Mouse (Mus musculus) forebrain, embryonic 10.5 days (tissue): ENCODE measurements around the gene Pygl. TPM values are rescaled to one million over a fixed set of nuclear protein-coding genes. Genes with fewer than 3 reads are reported as not detected.

Experiments used
- DNase-seq: peaks from one replicate; pipeline ENCODE4 v3.0.0-alpha.2; 2017; ENCODE audit warnings: low spot score; ENCODE audit errors: extremely low spot score
- H3K27ac ChIP-seq: fragments of 300-500 bp; sonication (generic); 2 replicates; pipeline ENCODE4 v1.5.1; 2016; ENCODE audit warnings: mild to moderate bottlenecking
- H3K27me3 ChIP-seq: fragments of 300-500 bp; sonication (generic); 2 replicates; pipeline ENCODE4 v1.6.1; 2016; ENCODE audit warnings: mild to moderate bottlenecking; ENCODE audit not compliant: poor library complexity, severe bottlenecking
- H3K36me3 ChIP-seq: fragments of 300-500 bp; sonication (generic); replicated peaks from 2 replicates; pipeline ENCODE4 v1.6.1; 2016; ENCODE audit warnings: mild to moderate bottlenecking, moderate library complexity
- H3K4me1 ChIP-seq: fragments of 300-500 bp; sonication (generic); 2 replicates; pipeline ENCODE4 v1.6.1; 2016
- H3K4me3 ChIP-seq: fragments of 300-500 bp; sonication (generic); 2 replicates; pipeline ENCODE4 v1.5.1; 2016; ENCODE audit warnings: mild to moderate bottlenecking, moderate library complexity
- H3K9me3 ChIP-seq: fragments of 300-500 bp; sonication (generic); 2 replicates; pipeline ENCODE4 v1.6.1; 2016; ENCODE audit warnings: mild to moderate bottlenecking, moderate library complexity
- WGBS: fragments of 180-500 bp; shearing (Covaris S2); methylation state at CpG from one replicate; pipeline ENCODE4 v1.1.7; 2016; 5-methylcytosine and 5-hydroxymethylcytosine counted together
- polyA plus RNA-seq: library from polyadenylated mRNA; unstranded; fragments of >200 nt; fragmentation: Nextera tagmentation; extraction: Ambion mirVana; gene quantifications from 2 replicates; pipeline ENCODE4 v1.2.1, GENCODE M21; 2016

Gene Pygl
- polyA plus RNA-seq, 1 experiment from 2014 or later: 9.7 TPM

GRCm38 (mm10) chr12:70221425-70221824 is 9.9 kb downstream of the Pygl start:
- Histone ChIP-seq H3K27ac (no peak overlapping the region), H3K4me1 (peaks cover 11% of the 10 kb centered on the region), H3K4me3 (no peak overlapping the region), H3K9me3 (no peaks in the 10 kb centered on the region), H3K36me3 (no peaks in the 10 kb centered on the region), H3K27me3 (peaks cover 18% of the 10 kb centered on the region)
- no peak for DNase-seq
- 88% methylated on average over 5 of the region's 5 CpGs for WGBS

DNA sequence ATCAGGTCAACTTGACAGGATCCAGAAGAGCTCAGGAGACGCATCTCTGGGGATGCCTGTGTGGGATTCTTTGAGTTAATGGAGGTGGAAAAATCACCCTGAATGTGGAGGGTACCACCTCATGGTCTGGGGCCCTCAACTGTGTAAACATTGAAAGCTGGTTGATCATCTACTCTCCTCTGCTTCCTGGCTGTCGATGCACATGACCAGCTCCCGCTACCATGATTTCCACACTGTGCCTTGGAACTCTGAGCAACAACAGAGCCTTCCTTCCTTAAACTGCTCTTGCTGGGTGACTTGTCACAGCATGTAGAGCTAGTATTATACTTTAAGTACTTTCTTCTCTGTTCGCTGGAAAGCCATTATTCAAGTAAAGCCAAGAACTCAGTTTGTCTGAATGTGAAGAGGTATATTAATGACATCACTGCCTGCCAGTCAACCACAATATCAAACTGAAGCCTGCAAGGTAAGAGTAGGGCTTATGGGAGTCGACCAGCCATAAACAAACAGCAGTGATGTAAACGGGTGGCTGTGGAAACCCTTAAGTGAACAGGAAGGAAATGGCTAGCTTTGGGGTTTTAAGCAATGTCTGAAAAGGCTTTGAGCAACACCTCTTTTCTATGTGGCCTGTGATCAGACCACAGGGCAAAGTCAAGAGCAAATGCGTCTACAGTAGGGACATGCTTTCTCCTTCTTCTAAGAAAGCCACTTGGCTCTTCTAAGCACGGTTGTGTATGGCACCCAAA is 12.3 kb downstream of the Pygl start:
- Histone ChIP-seq H3K27me3 (no peaks in the 10 kb centered on the region; the same call in 1 of the 2 replicates), H3K4me3 (no peak overlapping the region), H3K9me3 (no peaks in the 10 kb centered on the region), H3K4me1 (peaks cover 17% of the 10 kb centered on the region), H3K36me3 (no peaks in the 10 kb centered on the region), H3K27ac (no peak overlapping the region)
- WGBS: 93% methylated on average over 8 of the region's 8 CpGs
- DNase-seq: no peak

DNA sequence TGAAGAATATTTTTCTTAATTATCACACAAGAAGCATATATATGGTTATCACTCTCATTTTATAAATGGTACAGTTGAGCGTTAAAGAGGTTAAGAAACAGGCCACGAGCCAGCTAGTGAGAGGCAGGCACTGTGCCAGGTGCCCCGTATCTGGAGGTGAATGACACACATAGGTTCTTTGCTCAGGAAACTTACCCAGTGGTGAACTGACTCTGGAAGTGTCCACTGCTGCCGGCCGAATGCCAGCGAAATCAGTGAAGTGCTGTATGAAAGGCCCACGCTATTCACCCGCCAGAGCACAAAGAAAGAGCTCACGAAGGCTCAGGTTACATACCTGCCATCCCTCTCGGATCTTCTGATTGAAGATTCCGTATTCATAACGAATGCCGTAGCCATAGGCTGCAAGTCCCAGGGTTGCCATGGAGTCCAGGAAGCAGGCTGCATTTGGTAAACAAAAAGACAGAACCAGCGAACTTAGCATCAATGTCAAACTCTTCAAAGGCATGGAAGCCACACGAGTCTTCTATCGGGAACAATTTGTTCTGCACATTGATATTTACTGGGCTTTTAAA is 15.0 kb downstream of the Pygl start:
- Histone ChIP-seq H3K36me3 (no peaks in the 10 kb centered on the region), H3K9me3 (no peaks in the 10 kb centered on the region), H3K27ac (no peak overlapping the region; the same call in 1 of the 2 replicates), H3K4me1 (peaks cover 10% of the 10 kb centered on the region), H3K27me3 (no peaks in the 10 kb centered on the region), H3K4me3 (no peak overlapping the region)
- 64% methylated on average over 16 of the region's 16 CpGs for WGBS
- no peak for DNase-seq

- WGBS: 87% methylated on average over 8 of the region's 8 CpGs
These were observed 17.0 kb downstream of the Pygl start for GRCm38 (mm10) chr12:70214281-70214680.

DNA sequence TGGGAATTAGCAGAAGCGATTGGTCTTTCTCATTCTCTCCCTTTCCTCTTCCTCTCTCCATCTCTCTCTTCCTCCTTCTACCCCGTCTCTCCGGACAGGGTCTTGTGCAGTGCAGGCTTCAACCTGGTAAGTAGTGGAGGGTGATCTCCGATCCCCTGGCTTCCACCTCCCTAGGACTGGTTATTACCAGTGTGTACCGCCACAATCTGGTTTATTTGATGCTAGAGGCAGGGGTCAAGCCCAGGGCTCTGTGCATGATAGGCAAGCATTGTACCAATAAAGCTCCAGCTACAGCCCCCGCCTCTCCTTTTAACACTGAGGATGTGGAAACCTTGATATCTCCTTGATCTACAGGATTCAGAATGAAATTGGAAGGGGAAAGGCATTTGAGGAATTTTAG is 17.7 kb downstream of the Pygl start:
- DNase-seq: no peak
- Histone ChIP-seq H3K36me3 (no peaks in the 10 kb centered on the region), H3K4me1 (peaks cover 13% of the 10 kb centered on the region), H3K27ac (no peak overlapping the region), H3K27me3 (no peaks in the 10 kb centered on the region), H3K9me3 (no peaks in the 10 kb centered on the region), H3K4me3 (no peak overlapping the region)
- WGBS: 90% methylated on average over 6 of the region's 6 CpGs

More at GRCm38 (mm10) chr12:70214281-70214680, 17.0 kb downstream of the Pygl start:
- no peak for DNase-seq
- no peaks in the 10 kb centered on the region for H3K9me3 ChIP-seq
- H3K4me1 ChIP-seq: peaks cover 13% of the 10 kb centered on the region
- no peak overlapping the region for H3K27ac ChIP-seq
- H3K27me3 ChIP-seq: no peaks in the 10 kb centered on the region
- H3K4me3 ChIP-seq: no peak overlapping the region
- H3K36me3 ChIP-seq: no peaks in the 10 kb centered on the region

GRCm38 (mm10) chr12:70212501-70212900 is 18.8 kb downstream of the Pygl start:
- no peak overlapping the region for H3K27ac ChIP-seq
- H3K4me1 ChIP-seq: peaks cover 13% of the 10 kb centered on the region
- WGBS: 82% methylated on average over 4 of the region's 4 CpGs
- no peaks in the 10 kb centered on the region for H3K9me3 ChIP-seq
- no peaks in the 10 kb centered on the region for H3K27me3 ChIP-seq
- H3K4me3 ChIP-seq: no peak overlapping the region
- H3K36me3 ChIP-seq: no peaks in the 10 kb centered on the region
- DNase-seq: no peak

- Histone ChIP-seq H3K4me1 (peaks cover 3% of the 10 kb centered on the region; the same call in 1 of the 2 replicates), H3K27me3 (no peaks in the 10 kb centered on the region), H3K36me3 (no peaks in the 10 kb centered on the region), H3K9me3 (no peaks in the 10 kb centered on the region), H3K4me3 (no peak overlapping the region), H3K27ac (no peak overlapping the region)
- 76% methylated on average over 5 of the region's 5 CpGs for WGBS
- no peak for DNase-seq
These were observed 23.1 kb downstream of the Pygl start for GRCm38 (mm10) chr12:70208214-70208613.

DNA sequence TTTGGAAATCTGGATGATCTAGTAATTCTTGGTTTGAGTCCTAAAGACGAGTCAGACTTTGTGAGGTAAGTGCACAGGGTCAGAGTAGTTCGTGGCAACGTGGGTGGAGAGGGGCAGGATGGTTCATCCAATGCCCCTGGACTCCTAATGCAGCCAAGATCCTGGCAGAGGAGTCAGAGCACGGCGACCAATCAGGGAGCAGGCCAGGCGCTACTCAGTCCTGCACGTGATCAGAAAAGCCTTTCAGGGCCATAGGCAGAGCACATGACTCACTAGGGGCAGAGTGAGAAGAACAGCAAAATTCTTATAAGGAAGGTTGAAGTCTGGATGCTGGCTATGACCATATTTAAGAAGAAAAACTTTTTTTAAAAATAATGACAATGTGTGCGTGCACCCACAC is 26.9 kb downstream of the Pygl start:
- peaks cover 9% of the 10 kb centered on the region; the same call in 1 of the 2 replicates for H3K4me1 ChIP-seq
- H3K27ac ChIP-seq: no peak overlapping the region
- 84% methylated on average over 8 of the region's 8 CpGs for WGBS
- H3K27me3 ChIP-seq: no peaks in the 10 kb centered on the region
- no peak overlapping the region for H3K4me3 ChIP-seq
- no peaks in the 10 kb centered on the region for H3K36me3 ChIP-seq
- no peaks in the 10 kb centered on the region for H3K9me3 ChIP-seq
- DNase-seq: no peak

DNA sequence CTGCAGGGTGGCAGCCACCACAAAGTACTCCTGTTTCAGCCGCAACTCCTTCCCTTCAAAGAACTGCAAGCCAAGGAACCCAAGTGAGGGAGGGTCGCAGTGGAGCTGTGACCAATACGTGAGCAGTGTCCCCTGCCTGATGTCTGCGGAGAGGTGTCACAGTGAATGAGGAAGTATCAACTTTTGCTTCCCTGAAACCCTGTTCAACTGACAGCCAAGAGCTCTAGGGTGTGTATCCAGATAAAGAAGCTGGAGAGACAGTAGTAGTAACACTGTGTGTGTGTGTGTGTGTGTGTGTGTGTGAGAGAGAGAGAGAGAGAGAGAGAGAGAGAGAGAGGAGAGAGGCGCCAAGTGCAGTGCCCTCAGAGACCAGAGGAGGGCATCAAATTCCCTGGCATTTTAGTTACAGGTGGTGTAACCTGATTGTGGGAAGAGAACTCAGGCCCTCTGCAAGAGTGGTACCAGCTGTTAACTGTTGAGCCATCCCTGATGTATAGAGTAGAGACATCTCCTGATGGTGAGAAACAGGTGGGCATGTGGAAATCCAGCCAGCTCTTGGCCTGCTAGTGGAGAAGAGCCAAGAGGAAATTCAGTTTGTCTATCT is 29.3 kb downstream of the Pygl start:
- Histone ChIP-seq H3K9me3 (no peaks in the 10 kb centered on the region), H3K4me1 (peaks cover 9% of the 10 kb centered on the region; the same call in 1 of the 2 replicates), H3K4me3 (no peak overlapping the region), H3K27me3 (no peaks in the 10 kb centered on the region), H3K27ac (no peak overlapping the region), H3K36me3 (no peaks in the 10 kb centered on the region)
- 78% methylated on average over 5 of the region's 5 CpGs for WGBS
- no peak for DNase-seq

GRCm38 (mm10) chr12:70196341-70196740 is 34.9 kb downstream of the Pygl start:
- no peak for DNase-seq
- 85% methylated on average over 5 of the region's 5 CpGs for WGBS
- no peaks in the 10 kb centered on the region for H3K36me3 ChIP-seq

DNA sequence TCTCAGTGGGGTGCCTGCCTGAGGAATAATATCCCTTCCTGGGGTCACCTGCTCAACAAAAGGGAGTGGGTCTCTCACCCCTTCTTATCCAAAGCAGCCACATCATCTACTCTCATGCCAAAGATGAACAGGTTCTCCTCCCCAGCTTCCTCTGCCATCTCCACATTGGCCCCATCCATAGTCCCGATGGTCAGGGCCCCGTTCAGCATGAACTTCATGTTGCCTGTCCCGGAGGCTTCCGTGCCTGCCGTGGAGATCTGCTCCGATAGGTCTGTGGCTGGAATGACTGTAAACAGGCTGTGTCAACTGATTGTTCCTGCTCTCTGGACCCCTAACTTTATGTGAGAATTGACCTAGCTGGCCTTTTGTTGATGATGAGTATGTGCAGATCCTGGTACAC is 35.9 kb downstream of the Pygl start:
- Histone ChIP-seq H3K36me3 (no peaks in the 10 kb centered on the region), H3K27me3 (no peaks in the 10 kb centered on the region), H3K4me3 (no peak overlapping the region), H3K9me3 (peaks cover 4% of the 10 kb centered on the region; the same call in 1 of the 2 replicates), H3K4me1 (peaks cover 11% of the 10 kb centered on the region), H3K27ac (no peak overlapping the region)
- WGBS: 97% methylated on average over 6 of the region's 6 CpGs
- DNase-seq: no peak

More at GRCm38 (mm10) chr12:70196341-70196740, 34.9 kb downstream of the Pygl start:
- Histone ChIP-seq H3K27me3 (no peaks in the 10 kb centered on the region), H3K27ac (no peak overlapping the region), H3K4me3 (no peak overlapping the region), H3K9me3 (peaks cover 3% of the 10 kb centered on the region; the same call in 1 of the 2 replicates), H3K4me1 (peaks cover 18% of the 10 kb centered on the region)

GRCm38 (mm10) chr12:70192267-70192727 is 39.0 kb downstream of the Pygl start:
- Histone ChIP-seq H3K36me3 (no peaks in the 10 kb centered on the region), H3K27me3 (no peaks in the 10 kb centered on the region), H3K27ac (0 out of 2 replicates have a peak overlapping the region, but pooled peaks have one; percentile 1), H3K9me3 (peaks cover 4% of the 10 kb centered on the region; the same call in 1 of the 2 replicates), H3K4me1 (peaks cover 10% of the 10 kb centered on the region), H3K4me3 (peak overlapping the region; percentile 39)
- DNase-seq: no peak
- 39% methylated on average over 19 of the region's 19 CpGs for WGBS
